Mouse (Mus musculus) midbrain, embryonic 11.5 days (tissue): ENCODE data around the gene Pbx3. TPM values are rescaled to one million over a fixed set of nuclear protein-coding genes. Genes with fewer than 3 reads are reported as not detected.
A peak's percentile ranks its signal among the peaks of the same experiment; 100 is the strongest.

Experiments used
- ATAC-seq: fragments of 200-750 bp; cut with Nextera tagmentation; 2 replicates; pipeline ENCODE4 v1.8.0; 2017; ENCODE audit warnings: moderate TSS enrichment, moderate library complexity; ENCODE audit not compliant: low FRiP score
- DNase-seq: peaks from one replicate; pipeline ENCODE4 v3.0.0; 2015; ENCODE audit warnings: low spot score; ENCODE audit errors: missing footprints
- H3K27ac ChIP-seq: fragments of 300-500 bp; sonication (generic); 2 replicates; pipeline ENCODE4 v1.5.1; 2014; ENCODE audit warnings: low read depth, low read length
- H3K27me3 ChIP-seq: fragments of 300-500 bp; sonication (generic); 2 replicates; pipeline ENCODE4 v1.6.1; 2014; ENCODE audit warnings: mild to moderate bottlenecking, low read length, moderate library complexity, mixed read lengths; ENCODE audit not compliant: control insufficient read depth, insufficient read depth
- H3K36me3 ChIP-seq: fragments of 300-500 bp; sonication (generic); 2 replicates; pipeline ENCODE4 v1.6.1; 2014; ENCODE audit warnings: mild to moderate bottlenecking, low read length, moderate library complexity, mixed read lengths; ENCODE audit not compliant: control insufficient read depth, insufficient read depth
- H3K4me1 ChIP-seq: fragments of 300-500 bp; sonication (generic); 2 replicates; pipeline ENCODE4 v1.6.1; 2014; ENCODE audit warnings: low read length; ENCODE audit not compliant: control insufficient read depth, insufficient read depth
- H3K4me2 ChIP-seq: fragments of 300-500 bp; sonication (generic); 2 replicates; pipeline ENCODE4 v1.6.1; 2014; ENCODE audit warnings: mild to moderate bottlenecking, moderate library complexity
- H3K4me3 ChIP-seq: fragments of 300-500 bp; sonication (generic); 2 replicates; pipeline ENCODE4 v1.5.1; 2014; ENCODE audit warnings: low read depth, low read length
- H3K9ac ChIP-seq: fragments of 300-500 bp; sonication (generic); 2 replicates; pipeline ENCODE4 v1.6.1; 2014; ENCODE audit warnings: low read length
- H3K9me3 ChIP-seq: fragments of 300-500 bp; sonication (generic); 2 replicates; pipeline ENCODE4 v1.6.1; 2016; ENCODE audit warnings: low read length; ENCODE audit not compliant: control insufficient read depth
- WGBS: fragments of 180-500 bp; shearing (Covaris S2); extraction: QIAGEN DNeasy Blood & Tissue Kit; methylation state at CpG from one replicate; pipeline ENCODE4 v1.1.7; 2014; 5-methylcytosine and 5-hydroxymethylcytosine counted together
- polyA plus RNA-seq: library from polyadenylated mRNA; unstranded; fragments of >200 nt; fragmentation: Nextera tagmentation; extraction: Ambion mirVana; gene quantifications from 2 replicates; pipeline ENCODE4 v1.2.1, GENCODE M21; 2014

Gene Pbx3
- polyA plus RNA-seq, 1 experiment from 2014 or later = 63.8 TPM

DNA sequence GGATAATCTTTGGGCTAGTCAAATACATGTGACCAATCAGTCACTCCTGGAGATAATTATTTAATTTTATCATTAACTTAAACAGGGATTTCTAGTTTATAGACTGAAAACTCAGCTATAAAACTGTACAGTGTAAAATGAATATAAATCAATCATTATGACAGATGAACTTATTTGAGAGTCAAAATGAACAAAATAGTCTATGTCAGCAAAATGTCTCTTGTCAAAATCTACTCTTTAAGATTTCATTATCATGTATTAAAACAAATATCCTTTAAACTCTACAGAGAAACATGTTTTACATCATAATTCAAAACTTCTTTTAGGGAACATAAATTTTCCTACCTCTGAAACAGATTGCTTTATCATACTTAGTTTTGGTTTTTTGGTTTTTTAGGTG is 20.9 kb downstream of the Pbx3 start:
- no peaks in the 10 kb centered on the region for H3K9me3 ChIP-seq
- ATAC-seq = no peak
- H3K4me1 ChIP-seq = peaks cover 10% of the 10 kb centered on the region; the same call in 1 of the 2 replicates
- no peak overlapping the region for H3K4me3 ChIP-seq
- H3K9ac ChIP-seq = no peak overlapping the region
- no peaks in the 10 kb centered on the region for H3K36me3 ChIP-seq
- no peak overlapping the region for H3K27ac ChIP-seq
- DNase-seq = no peak
- no peaks in the 10 kb centered on the region for H3K27me3 ChIP-seq
- H3K4me2 ChIP-seq = no peak overlapping the region

DNA sequence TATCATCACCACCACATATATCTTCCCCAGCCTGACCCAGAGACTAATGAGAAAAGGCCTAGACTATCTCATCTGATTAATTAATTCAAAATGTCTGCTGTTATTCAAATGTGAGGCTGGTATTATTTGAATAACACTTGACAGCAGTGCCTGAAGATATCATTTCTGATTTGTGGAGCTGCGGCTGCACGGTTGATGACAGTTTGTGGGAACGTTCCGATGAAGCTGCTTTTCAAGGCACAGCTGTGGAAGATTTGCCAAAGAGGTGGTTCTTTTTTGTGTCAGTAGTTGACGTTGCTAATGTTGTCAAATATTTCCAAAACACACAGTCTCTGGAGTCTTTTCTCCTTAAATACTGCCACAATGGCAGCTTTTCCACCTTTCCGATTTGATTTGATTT is 25.8 kb downstream of the Pbx3 start:
- H3K4me3 ChIP-seq = no peak overlapping the region
- ATAC-seq = no peak
- no peaks in the 10 kb centered on the region for H3K9me3 ChIP-seq
- no peaks in the 10 kb centered on the region for H3K27me3 ChIP-seq
- WGBS = 73% methylated on average over 6 of the region's 6 CpGs
- H3K36me3 ChIP-seq = no peaks in the 10 kb centered on the region
- H3K27ac ChIP-seq = no peak overlapping the region
- H3K9ac ChIP-seq = no peak overlapping the region
- H3K4me2 ChIP-seq = no peak overlapping the region
- H3K4me1 ChIP-seq = no peaks in the 10 kb centered on the region
- no peak for DNase-seq

DNA sequence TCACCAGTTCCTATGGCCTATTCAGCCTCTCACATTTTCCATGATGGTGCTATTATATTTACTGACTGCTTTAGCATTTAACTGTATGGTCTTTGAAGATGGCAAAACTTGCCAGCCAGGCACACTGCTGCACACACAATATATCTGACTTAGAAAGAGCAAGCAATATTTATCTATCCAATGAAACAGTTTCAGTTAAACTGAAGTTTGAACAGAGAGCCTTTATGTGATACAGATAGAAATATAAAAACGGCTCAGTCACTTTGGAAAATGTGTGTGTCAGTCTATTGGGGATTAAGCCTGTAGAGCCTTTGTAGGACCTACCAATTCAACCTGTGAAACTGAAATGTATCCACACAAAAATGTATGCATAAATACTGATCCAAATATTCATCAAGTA is 74.3 kb downstream of the Pbx3 start:
- no peak overlapping the region for H3K4me2 ChIP-seq
- no peaks in the 10 kb centered on the region for H3K27me3 ChIP-seq
- DNase-seq = no peak
- no peak overlapping the region for H3K4me3 ChIP-seq
- no peaks in the 10 kb centered on the region for H3K4me1 ChIP-seq
- 79% methylated on average over 1 of the region's 1 CpGs for WGBS
- no peak for ATAC-seq
- no peaks in the 10 kb centered on the region for H3K9me3 ChIP-seq
- no peak overlapping the region for H3K27ac ChIP-seq
- H3K9ac ChIP-seq = no peak overlapping the region
- no peaks in the 10 kb centered on the region for H3K36me3 ChIP-seq

DNA sequence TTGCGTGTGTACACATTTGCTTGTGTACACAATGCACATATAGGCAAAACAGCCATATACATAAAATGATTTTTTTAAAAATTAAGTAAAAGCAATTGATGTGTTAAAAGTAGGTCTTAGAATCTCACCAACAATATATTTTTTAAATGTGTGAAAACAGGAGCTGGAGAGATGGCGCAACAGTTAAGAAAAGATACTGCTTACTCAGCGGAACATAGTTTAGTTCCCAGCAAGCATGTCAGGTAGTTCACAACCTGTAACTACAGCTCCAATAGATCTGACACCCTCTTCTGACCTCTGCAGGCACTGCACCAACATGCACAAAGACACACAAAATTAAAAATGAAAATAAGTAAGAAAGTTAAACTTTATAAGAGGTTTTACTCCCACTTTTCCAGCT is 74.7 kb downstream of the Pbx3 start:
- 96% methylated on average over 3 of the region's 3 CpGs for WGBS
- Histone ChIP-seq H3K27ac (no peak overlapping the region), H3K4me3 (no peak overlapping the region), H3K4me1 (no peaks in the 10 kb centered on the region), H3K36me3 (no peaks in the 10 kb centered on the region), H3K4me2 (no peak overlapping the region), H3K9me3 (no peaks in the 10 kb centered on the region), H3K9ac (no peak overlapping the region), H3K27me3 (no peaks in the 10 kb centered on the region)
- ATAC-seq (no peak), DNase-seq (no peak)

DNA sequence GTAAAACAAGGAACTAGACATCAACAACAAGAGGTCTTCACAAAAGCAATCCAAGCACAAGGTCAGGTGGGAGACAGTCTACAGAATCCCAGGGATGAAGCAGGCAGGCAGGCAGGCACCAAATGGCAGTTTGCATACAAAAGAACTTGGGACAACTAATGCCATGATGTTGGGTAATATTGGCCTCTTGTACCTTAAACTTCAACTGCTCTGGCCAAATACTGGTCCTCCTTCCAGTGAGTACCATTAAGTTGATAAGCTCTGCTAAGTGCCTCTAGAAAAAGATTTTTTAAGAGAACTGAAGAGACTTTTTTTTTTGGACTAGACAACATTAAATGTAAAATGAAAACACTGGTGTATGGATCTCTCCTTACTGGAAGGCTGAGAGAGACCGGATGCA is 83.2 kb downstream of the Pbx3 start:
- H3K27ac ChIP-seq = no peak overlapping the region
- WGBS = 93% methylated on average over 1 of the region's 1 CpGs

DNA sequence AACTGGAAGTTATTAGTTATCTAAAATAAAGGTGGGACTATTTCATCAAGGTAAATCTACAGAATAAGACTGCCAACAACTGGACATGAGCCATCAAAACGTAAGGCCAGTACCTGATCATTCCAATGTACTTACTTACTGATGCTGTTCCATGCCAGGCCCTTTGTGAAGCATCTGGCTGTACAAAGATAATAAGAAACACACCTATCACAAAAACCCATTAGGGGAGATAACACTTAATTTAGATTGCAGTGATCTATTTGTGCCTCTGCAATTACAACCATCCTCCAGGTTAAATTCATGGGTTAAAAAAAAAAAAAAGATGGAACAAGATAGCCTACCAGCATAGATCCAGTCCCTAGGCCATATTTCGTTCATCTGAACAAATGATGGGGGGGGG is 88.7 kb downstream of the Pbx3 start:
- Histone ChIP-seq H3K9me3 (no peaks in the 10 kb centered on the region), H3K36me3 (no peaks in the 10 kb centered on the region), H3K4me3 (no peak overlapping the region), H3K4me2 (no peak overlapping the region), H3K4me1 (peaks cover 9% of the 10 kb centered on the region; the same call in 1 of the 2 replicates), H3K27me3 (no peaks in the 10 kb centered on the region), H3K27ac (no peak overlapping the region), H3K9ac (no peak overlapping the region)
- DNase-seq = no peak
- no peak for ATAC-seq
- WGBS = 74% methylated on average over 2 of the region's 2 CpGs

More for the DNA sequence above, 83.2 kb downstream of the Pbx3 start:
- Histone ChIP-seq H3K4me3 (no peak overlapping the region), H3K9ac (no peak overlapping the region), H3K4me2 (no peak overlapping the region), H3K4me1 (peaks cover 2% of the 10 kb centered on the region; the same call in 1 of the 2 replicates), H3K36me3 (no peaks in the 10 kb centered on the region), H3K9me3 (no peaks in the 10 kb centered on the region), H3K27me3 (no peaks in the 10 kb centered on the region)
- ATAC-seq (no peak), DNase-seq (no peak)

DNA sequence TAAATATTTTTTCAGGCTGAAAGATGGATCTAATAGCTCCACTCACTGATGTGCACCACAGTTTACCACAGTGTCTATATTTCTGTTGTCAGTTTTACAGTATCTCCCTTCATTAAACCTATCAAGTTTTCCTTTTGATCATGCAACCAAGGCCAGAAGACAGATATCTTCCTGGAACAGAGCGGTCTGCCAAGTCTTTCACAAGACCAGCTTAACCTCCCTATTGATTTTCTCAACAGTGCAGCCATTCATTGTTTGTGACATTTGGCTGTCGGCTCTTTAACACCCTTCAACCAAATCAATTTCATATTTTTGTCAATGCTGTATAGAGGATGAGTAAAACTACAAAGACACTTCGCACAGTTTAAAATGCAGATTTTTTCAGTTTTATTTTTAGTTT is 91.9 kb downstream of the Pbx3 start:
- no peak overlapping the region for H3K4me3 ChIP-seq
- H3K9me3 ChIP-seq = no peaks in the 10 kb centered on the region
- DNase-seq (no peak), ATAC-seq (no peak)
- H3K4me1 ChIP-seq = peaks cover 12% of the 10 kb centered on the region; the same call in 1 of the 2 replicates
- no peaks in the 10 kb centered on the region for H3K27me3 ChIP-seq
- H3K27ac ChIP-seq = no peak overlapping the region
- H3K4me2 ChIP-seq = no peak overlapping the region
- WGBS = 35% methylated on average over 3 of the region's 3 CpGs
- no peak overlapping the region for H3K9ac ChIP-seq
- no peaks in the 10 kb centered on the region for H3K36me3 ChIP-seq

DNA sequence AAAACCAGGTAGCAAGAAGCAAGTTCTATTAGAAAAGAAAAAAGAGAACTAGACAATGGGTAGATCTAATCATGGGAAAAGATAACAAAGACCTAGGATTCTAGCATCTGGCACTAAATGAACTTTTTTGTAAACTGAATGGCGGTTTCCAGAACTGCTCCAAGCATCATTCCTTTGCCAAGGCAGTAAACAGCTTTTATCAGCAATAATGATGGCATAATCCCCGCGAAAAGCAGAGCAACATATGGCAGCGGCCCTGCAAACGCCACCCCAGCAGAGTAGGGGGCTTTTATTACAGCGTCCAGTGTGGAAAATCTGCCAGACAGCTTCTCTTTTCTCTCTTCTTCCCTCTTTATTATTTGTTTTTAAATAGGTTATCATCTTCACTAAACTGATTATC is 93.2 kb downstream of the Pbx3 start:
- H3K4me1 ChIP-seq = peaks cover 12% of the 10 kb centered on the region; the same call in 1 of the 2 replicates
- ATAC-seq (no peak; the same call in 1 of the 2 replicates), DNase-seq (peak; percentile 88)
- no peaks in the 10 kb centered on the region for H3K27me3 ChIP-seq
- no peaks in the 10 kb centered on the region for H3K9me3 ChIP-seq
- H3K4me2 ChIP-seq = peak overlapping the region; percentile 11; the same call in 1 of the 2 replicates
- no peaks in the 10 kb centered on the region for H3K36me3 ChIP-seq
- H3K9ac ChIP-seq = peak overlapping the region; percentile 36; the same call in 1 of the 2 replicates
- WGBS = 20% methylated on average over 6 of the region's 6 CpGs
- peak overlapping the region; percentile 28; the same call in 1 of the 2 replicates for H3K27ac ChIP-seq
- no peak overlapping the region for H3K4me3 ChIP-seq

DNA sequence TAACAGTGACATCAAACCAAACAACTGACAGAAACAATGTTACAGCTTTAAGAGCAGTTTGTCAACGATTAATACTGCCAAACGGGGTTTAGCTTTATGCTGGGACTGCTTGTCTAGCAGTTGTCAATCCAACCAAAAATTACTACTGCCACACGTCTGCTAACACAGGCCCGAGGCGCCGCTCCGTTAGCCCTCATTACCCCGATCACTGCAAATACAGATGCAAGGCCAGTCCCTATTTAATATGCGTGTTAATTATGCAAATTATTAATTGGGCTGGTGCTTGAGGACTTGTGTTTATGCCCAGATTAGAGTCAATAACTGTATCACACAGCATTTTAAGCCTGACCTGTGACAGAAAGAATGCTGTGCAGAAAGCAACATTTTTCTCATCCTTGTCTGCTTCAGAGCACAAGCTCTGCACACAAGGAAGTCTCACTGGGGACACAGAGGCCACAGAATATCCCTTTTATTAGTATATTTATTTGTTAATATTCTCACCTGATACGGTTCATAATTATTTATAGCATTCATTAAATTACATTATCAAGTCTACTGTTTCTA is 97.2 kb downstream of the Pbx3 start:
- Histone ChIP-seq H3K4me2 (no peak overlapping the region), H3K4me1 (peaks cover 12% of the 10 kb centered on the region; the same call in 1 of the 2 replicates), H3K9ac (no peak overlapping the region), H3K9me3 (no peaks in the 10 kb centered on the region), H3K36me3 (no peaks in the 10 kb centered on the region), H3K4me3 (no peak overlapping the region), H3K27ac (peak overlapping the region; percentile 25; the same call in 1 of the 2 replicates), H3K27me3 (no peaks in the 10 kb centered on the region)
- no peak for DNase-seq
- no peak for ATAC-seq
- WGBS = 86% methylated on average over 10 of the region's 10 CpGs
